8 mouse cellular contexts compared by ENCODE assay signal in the genomic region with DNA sequence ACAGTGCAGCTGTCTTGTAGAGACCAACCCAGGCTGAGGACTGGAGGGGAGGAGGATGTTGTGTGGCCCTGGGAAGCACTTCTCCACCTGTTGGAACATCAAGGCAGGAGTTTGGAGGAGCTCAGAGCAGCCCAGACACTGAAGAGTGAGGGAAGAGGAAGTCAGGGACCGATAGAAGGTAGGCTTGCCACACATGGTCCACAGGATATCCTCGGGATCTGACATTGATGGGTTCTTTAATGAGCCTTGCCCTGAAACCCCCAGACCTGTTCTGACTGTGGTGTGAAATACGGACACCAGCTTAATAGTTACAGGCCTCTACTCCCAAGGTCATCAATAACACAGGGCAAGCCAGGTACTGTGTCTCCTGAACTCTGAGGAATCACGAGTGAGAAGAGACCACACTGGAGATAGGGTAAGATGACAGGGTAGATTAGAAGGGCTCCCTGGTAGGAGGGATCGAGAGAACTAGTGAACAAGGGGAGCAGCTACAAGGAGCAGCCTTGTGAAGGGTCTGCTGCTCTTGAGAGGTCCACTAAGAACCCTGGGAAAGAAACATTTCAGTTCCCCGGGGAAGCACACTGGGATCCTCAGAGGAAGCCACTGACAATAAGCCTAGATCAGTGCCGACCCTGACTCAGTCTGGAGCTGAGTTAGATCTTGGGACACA. TPM values are rescaled to one million over a fixed set of nuclear protein-coding genes. Genes with fewer than 3 reads are reported as not detected.
A peak's percentile ranks its signal among the peaks of the same experiment; 100 is the strongest.
DNase-seq lines count a peak whose midpoint lies in the region; ATAC-seq and TF ChIP-seq lines count a peak whose summit lies in the region.
"Had no signal": no experiment of that assay in that cellular context is flagged by ENCODE, and none has a peak within 500 bp of the region (broad histone marks: within the 10 kb centered on the region; RNA-seq: fewer than 3 reads in every experiment).

No protein-coding gene starts in this region.

- H3K4me2 ChIP-seq in intestine, embryonic 14.5 days (ENCODE audit: low read length), result peak overlapping the region; percentile 59; the same call in 1 of the 2 replicates
- H3K4me2 ChIP-seq in intestine, embryonic 15.5 days (replicated peaks), result no peak overlapping the region
- H3K4me2 ChIP-seq in liver, embryonic 14.5 days (ENCODE audit: low read depth), result peak overlapping the region; percentile 94

- no peak overlapping the region for H3K27ac ChIP-seq in intestine, embryonic 14.5 days (ENCODE audit: low read depth)
- H3K27ac ChIP-seq in intestine, embryonic 15.5 days, result no peak overlapping the region
- peak overlapping the region; percentile 84 for H3K27ac ChIP-seq in liver, embryonic 14.5 days
- H3K27ac ChIP-seq: forebrain, embryonic 13.5 days had no signal

- no peak for TF ChIP-seq EP300 in liver, embryonic 14.5 days (IDR thresholded peaks at IDR 0.05; ENCODE audit: low read depth)

- DNase-seq in intestine, embryonic 14.5 days (ENCODE audit: low spot score), result no peak
- peak; percentile 51 for DNase-seq in A20 (ENCODE audit: low read depth, low spot score)
- no peak for DNase-seq in G1E (ENCODE audit: low spot score)
- DNase-seq in liver, embryonic 14.5 days (ENCODE audit: low read depth in 3 of 3, low spot score in 3 of 3), result peak in 1 of 3 experiments; percentile 51
- DNase-seq in retina, postnatal 1 day, result no peak
- DNase-seq in layer of hippocampus, adult 9-11 months, result no peak

- no peaks in the 10 kb centered on the region for H3K27me3 ChIP-seq in intestine, embryonic 14.5 days (replicated peaks; ENCODE audit: control insufficient read depth, insufficient read depth, low read length)
- H3K27me3 ChIP-seq in intestine, embryonic 15.5 days (replicated peaks), result no peaks in the 10 kb centered on the region
- H3K27me3 ChIP-seq in G1E (ENCODE audit: insufficient read depth, low read length), result no peaks in the 10 kb centered on the region
- no peaks in the 10 kb centered on the region for H3K27me3 ChIP-seq in liver, embryonic 14.5 days (ENCODE audit: control insufficient read depth, insufficient read depth, low read length)
- H3K27me3 ChIP-seq: forebrain, embryonic 13.5 days had no signal

- H3K4me3 ChIP-seq in intestine, embryonic 14.5 days (ENCODE audit: low read depth, low read length), result no peak overlapping the region
- H3K4me3 ChIP-seq in intestine, embryonic 15.5 days (replicated peaks), result no peak overlapping the region
- H3K4me3 ChIP-seq in G1E (ENCODE audit: low read depth, low read length), result peak overlapping the region; percentile 79
- H3K4me3 ChIP-seq in liver, embryonic 14.5 days (ENCODE audit: insufficient read depth in 1 of 2, low read depth in 2 of 2, low read length in 2 of 2), result peak overlapping the region; percentile 88 to 94; a peak in 3 of 4 replicates

- WGBS in intestine, embryonic 14.5 days, result 75% methylated on average over 7 of the region's 7 CpGs
- WGBS in intestine, embryonic 15.5 days, result 76% methylated on average over 7 of the region's 7 CpGs
- WGBS in liver, embryonic 14.5 days (ENCODE audit: insufficient replicate concordance), result 27% methylated on average over 7 of the region's 7 CpGs

- no peaks in the 10 kb centered on the region for H3K36me3 ChIP-seq in intestine, embryonic 14.5 days (ENCODE audit: control insufficient read depth, insufficient read depth, low read length)
- H3K36me3 ChIP-seq in intestine, embryonic 15.5 days, result no peaks in the 10 kb centered on the region
- H3K36me3 ChIP-seq in G1E (replicated peaks), result peaks cover 15% of the 10 kb centered on the region
- no peaks in the 10 kb centered on the region for H3K36me3 ChIP-seq in liver, embryonic 14.5 days (replicated peaks; ENCODE audit: control insufficient read depth, insufficient read depth, low read depth)

- H3K9ac ChIP-seq in intestine, embryonic 14.5 days (ENCODE audit: low read length), result no peak overlapping the region
- no peak overlapping the region for H3K9ac ChIP-seq in intestine, embryonic 15.5 days
- peak overlapping the region; percentile 91 for H3K9ac ChIP-seq in liver, embryonic 14.5 days (replicated peaks)
- H3K9ac ChIP-seq: forebrain, embryonic 13.5 days had no signal

- no peak for TF ChIP-seq CTCF in G1E (IDR thresholded peaks at IDR 0.05; ENCODE audit: low read depth, low read length)
- TF ChIP-seq CTCF in liver, embryonic 14.5 days (IDR thresholded peaks at IDR 0.05; ENCODE audit: low read depth), result no peak

- 0 out of 2 replicates have a peak, but pooled peaks cover 10% of the 10 kb centered on the region for H3K4me1 ChIP-seq in intestine, embryonic 14.5 days (replicated peaks; ENCODE audit: control insufficient read depth, insufficient read depth, low read length)
- no peaks in the 10 kb centered on the region for H3K4me1 ChIP-seq in intestine, embryonic 15.5 days (replicated peaks)
- H3K4me1 ChIP-seq in G1E (ENCODE audit: insufficient read depth, low read depth, low read length), result peaks cover 67% of the 10 kb centered on the region
- peaks cover 25 to 43% of the 10 kb centered on the region in 2 experiments for H3K4me1 ChIP-seq in liver, embryonic 14.5 days (replicated peaks; ENCODE audit: control insufficient read depth in 2 of 2, insufficient read depth in 2 of 2, low read length in 1 of 2)

- ATAC-seq in intestine, embryonic 14.5 days (replicated peaks; ENCODE audit: low FRiP score, low TSS enrichment, low read depth), result no peak
- ATAC-seq in intestine, embryonic 15.5 days, result no peak
- no peak for ATAC-seq in G1E (ENCODE audit: extremely low read depth, insufficient number of reproducible peaks, low FRiP score, poor library complexity, severe bottlenecking)
- ATAC-seq in liver, embryonic 14.5 days (ENCODE audit: insufficient read depth), result no peak
- ATAC-seq: forebrain, embryonic 13.5 days had no signal

- no peaks in the 10 kb centered on the region for H3K9me3 ChIP-seq in intestine, embryonic 14.5 days (ENCODE audit: control insufficient read depth, low read length)
- H3K9me3 ChIP-seq in intestine, embryonic 15.5 days, result no peaks in the 10 kb centered on the region
- H3K9me3 ChIP-seq in G1E (replicated peaks), result no peaks in the 10 kb centered on the region
- no peaks in the 10 kb centered on the region for H3K9me3 ChIP-seq in liver, embryonic 14.5 days (ENCODE audit: control insufficient read depth, low read length)
- H3K9me3 ChIP-seq: forebrain, embryonic 13.5 days had no signal

RNA-seq across cellular contexts. Expression of a gene that starts 14.4 kb away (rescaled TPM):
- 6.2 and 8.9 TPM in 2 replicates for polyA plus RNA-seq in intestine, embryonic 14.5 days (2014; fragmentation: Nextera tagmentation; extraction: Ambion mirVana)
- 3.8 TPM in 2 replicates for polyA plus RNA-seq in intestine, embryonic 15.5 days (2015; fragmentation: Nextera tagmentation; extraction: Ambion mirVana)
- total RNA-seq in G1E (2014; fragmentation: Nextera tagmentation) (6.7 and 7.1 TPM in 2 replicates), G1E (2017) (6.0 and 6.3 TPM in 2 replicates)
- polyA plus RNA-seq in G1E (2012), result 0.18 and 0.30 TPM in 2 replicates
- polyA plus RNA-seq in liver, embryonic 14.5 days (2012; rRNA removed), result 2.4 and 2.8 TPM in 2 replicates
- polyA plus RNA-seq in liver, embryonic 14.5 days (2014; fragmentation: Nextera tagmentation; extraction: Ambion mirVana), result 2.6 and 3.0 TPM in 2 replicates

RNA-seq across cellular contexts. Expression of a gene that starts 14.5 kb away (rescaled TPM):
- 6.6 and 7.3 TPM in 2 replicates for polyA plus RNA-seq in intestine, embryonic 14.5 days (2014; fragmentation: Nextera tagmentation; extraction: Ambion mirVana)
- polyA plus RNA-seq in intestine, embryonic 15.5 days (2015; fragmentation: Nextera tagmentation; extraction: Ambion mirVana), result 5.0 and 5.6 TPM in 2 replicates
- total RNA-seq in G1E (2014; fragmentation: Nextera tagmentation), result 10.3 and 11.1 TPM in 2 replicates
- 9.9 and 11.0 TPM in 2 replicates for total RNA-seq in G1E (2017)
- polyA plus RNA-seq in G1E (2012), result 1.2 and 1.4 TPM in 2 replicates
- 3.6 and 4.7 TPM in 2 replicates for polyA plus RNA-seq in liver, embryonic 14.5 days (2012; rRNA removed)
- polyA plus RNA-seq in liver, embryonic 14.5 days (2014; fragmentation: Nextera tagmentation; extraction: Ambion mirVana), result 6.9 and 7.6 TPM in 2 replicates

RNA-seq across cellular contexts. Expression of a gene that starts 42.3 kb away (rescaled TPM):
- polyA plus RNA-seq in intestine, embryonic 14.5 days (2014; fragmentation: Nextera tagmentation; extraction: Ambion mirVana), result 131 and 133 TPM in 2 replicates
- polyA plus RNA-seq in intestine, embryonic 15.5 days (2015; fragmentation: Nextera tagmentation; extraction: Ambion mirVana), result 126 and 128 TPM in 2 replicates
- total RNA-seq in G1E (2014; fragmentation: Nextera tagmentation) (67.5 and 82.1 TPM in 2 replicates), G1E (2017) (72.6 and 81.6 TPM in 2 replicates)
- polyA plus RNA-seq in G1E (2012), result 9.5 and 19.0 TPM in 2 replicates
- polyA plus RNA-seq in liver, embryonic 14.5 days (2012; rRNA removed), result 53.3 and 66.0 TPM in 2 replicates
- 101 and 102 TPM in 2 replicates for polyA plus RNA-seq in liver, embryonic 14.5 days (2014; fragmentation: Nextera tagmentation; extraction: Ambion mirVana)

RNA-seq across cellular contexts. Expression of a gene that starts 45.5 kb away (rescaled TPM):
- polyA plus RNA-seq in intestine, embryonic 14.5 days (2014; fragmentation: Nextera tagmentation; extraction: Ambion mirVana), result 27.7 and 28.6 TPM in 2 replicates
- polyA plus RNA-seq in intestine, embryonic 15.5 days (2015; fragmentation: Nextera tagmentation; extraction: Ambion mirVana), result 18.5 and 18.6 TPM in 2 replicates
- total RNA-seq in G1E (2014; fragmentation: Nextera tagmentation) (43.9 and 61.6 TPM in 2 replicates), G1E (2017) (25.9 and 26.3 TPM in 2 replicates)
- polyA plus RNA-seq in G1E (2012), result 14.6 and 19.6 TPM in 2 replicates
- polyA plus RNA-seq in liver, embryonic 14.5 days (2012; rRNA removed), result 4.8 and 5.9 TPM in 2 replicates
- 8.4 and 10.7 TPM in 2 replicates for polyA plus RNA-seq in liver, embryonic 14.5 days (2014; fragmentation: Nextera tagmentation; extraction: Ambion mirVana)

Comparison
In these comparisons a context has a peak if more than half of its experiments do, and no peak if none do; other contexts are left out.
1. H3K4me3 ChIP-seq: peak in G1E (single experiment) and liver, embryonic 14.5 days (2 of 2); none in intestine, embryonic 14.5 days (single experiment) and intestine, embryonic 15.5 days (single experiment).